Mouse (Mus musculus): ENCODE data around the gene Cish. TPM values are rescaled to one million over a fixed set of nuclear protein-coding genes. Genes with fewer than 3 reads are reported as not detected.
A peak's percentile ranks its signal among the peaks of the same experiment; 100 is the strongest.
"Not testable (repeated sequence)": the region's sequence is repeated elsewhere in the genome, so short reads cannot be mapped to it uniquely, and the experiment has no call there.

Gene Cish
- total RNA-seq, 2 experiments from 2014 or later = 25.7 to 113 TPM

DNA sequence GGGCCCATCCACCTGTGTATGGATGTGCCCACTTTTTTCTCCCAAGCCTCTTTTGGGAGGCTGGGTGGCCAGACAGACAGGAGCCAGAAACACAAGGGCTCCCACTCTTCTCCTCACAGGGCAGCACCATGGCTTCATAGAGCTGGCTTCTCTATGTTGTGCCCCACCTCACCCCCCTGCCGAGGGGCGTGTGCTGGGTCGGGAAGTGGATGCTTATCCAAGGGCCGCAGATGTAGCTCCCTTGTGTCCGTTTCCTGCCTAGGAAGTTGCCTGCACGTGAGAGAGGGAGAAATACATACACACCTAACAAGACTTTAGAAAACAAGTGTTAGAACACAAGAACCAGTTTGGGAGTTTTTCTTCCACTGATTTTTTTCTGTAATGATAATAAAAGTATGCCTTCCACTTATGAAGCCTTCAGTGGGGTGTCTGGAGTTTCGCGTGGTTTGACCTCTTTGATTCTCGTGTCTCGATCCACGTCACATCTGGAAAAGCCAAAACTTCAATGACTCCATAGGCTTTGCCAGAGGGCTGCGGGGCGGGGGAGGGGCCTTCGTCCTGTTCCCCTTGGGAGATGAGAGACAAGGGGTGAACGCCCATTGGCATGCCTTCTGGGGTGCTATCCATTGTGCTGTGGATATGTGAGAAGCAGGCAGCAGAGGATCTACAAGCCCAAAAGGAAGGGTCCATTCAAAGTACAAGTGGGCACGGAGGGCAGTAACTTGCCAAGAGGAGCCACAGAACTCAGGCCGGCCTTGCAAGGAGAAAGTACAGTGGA lies 5.9 kb downstream of the Cish start:
- intact Hi-C loops (cut with DNase I) = no loop called here
- peak overlapping the region; percentile 40 for H3K27ac ChIP-seq
- no peak overlapping the region for H3K4me3 ChIP-seq
- no peak for TF ChIP-seq CTCF (IDR thresholded peaks at IDR 0.05)
- no peak for DNase-seq

DNA sequence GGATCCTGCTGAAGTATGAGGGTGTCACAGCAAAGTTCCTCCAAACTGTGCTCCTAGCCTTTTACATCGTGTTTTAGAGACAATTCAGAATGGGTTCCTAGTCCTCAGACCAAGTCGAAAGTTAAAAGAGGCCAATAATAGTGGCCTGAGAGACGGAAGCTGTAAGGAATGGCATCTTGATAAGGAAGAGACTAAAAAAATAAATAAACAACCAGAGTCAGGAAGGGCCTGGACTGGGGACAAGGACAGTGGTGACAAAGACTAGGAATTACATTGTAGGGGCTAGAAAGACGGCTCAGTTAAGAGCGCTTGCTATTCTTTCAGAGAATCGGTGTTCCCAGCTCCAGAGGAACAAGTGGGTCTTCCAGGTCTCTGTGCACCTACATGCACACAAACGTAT lies 6.8 kb downstream of the Cish start:
- Histone ChIP-seq H3K27ac (no peak overlapping the region), H3K4me3 (no peak overlapping the region)
- no peak for DNase-seq
- TF ChIP-seq CTCF (IDR thresholded peaks at IDR 0.05) = no peak
- intact Hi-C loops (cut with DNase I) = no loop called here

DNA sequence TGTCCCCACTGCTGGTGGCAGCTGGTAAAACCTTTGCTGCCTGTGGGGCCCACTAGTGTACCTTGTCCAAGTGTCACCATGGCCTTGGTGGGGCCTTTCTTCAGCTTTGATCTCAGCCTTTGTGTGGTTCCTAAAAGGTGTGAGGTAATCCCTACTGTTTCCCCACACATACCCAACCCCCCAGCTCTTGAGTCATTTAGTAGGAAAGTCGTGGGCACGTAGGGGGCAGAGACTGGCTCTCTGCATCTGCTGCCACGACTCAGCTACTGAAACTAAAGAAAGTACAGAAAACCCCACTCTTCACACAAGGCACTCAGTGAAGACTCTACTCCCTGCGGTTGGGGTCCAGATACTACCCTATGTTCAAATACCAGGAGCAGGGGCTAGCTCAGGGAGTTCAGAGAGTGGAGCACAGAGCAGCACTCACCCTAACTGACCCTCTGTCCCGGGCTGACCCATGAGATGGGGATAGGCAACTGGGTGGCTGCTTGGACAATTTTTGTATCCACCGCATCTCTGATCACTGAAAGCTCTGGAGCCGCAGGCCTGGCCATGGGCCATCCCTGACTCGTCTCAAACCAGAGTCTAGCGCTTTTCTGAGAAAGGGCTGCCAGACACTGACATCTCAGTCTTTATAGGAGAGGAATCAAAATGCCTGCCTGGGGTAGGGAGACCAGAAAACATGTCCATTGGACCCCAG lies 7.4 kb downstream of the Cish start:
- no peak for DNase-seq
- Histone ChIP-seq H3K27ac (peak overlapping the region; percentile 4), H3K4me3 (no peak overlapping the region)
- TF ChIP-seq CTCF (IDR thresholded peaks at IDR 0.05) = no peak
- intact Hi-C loops (cut with DNase I) = no loop called here

DNA sequence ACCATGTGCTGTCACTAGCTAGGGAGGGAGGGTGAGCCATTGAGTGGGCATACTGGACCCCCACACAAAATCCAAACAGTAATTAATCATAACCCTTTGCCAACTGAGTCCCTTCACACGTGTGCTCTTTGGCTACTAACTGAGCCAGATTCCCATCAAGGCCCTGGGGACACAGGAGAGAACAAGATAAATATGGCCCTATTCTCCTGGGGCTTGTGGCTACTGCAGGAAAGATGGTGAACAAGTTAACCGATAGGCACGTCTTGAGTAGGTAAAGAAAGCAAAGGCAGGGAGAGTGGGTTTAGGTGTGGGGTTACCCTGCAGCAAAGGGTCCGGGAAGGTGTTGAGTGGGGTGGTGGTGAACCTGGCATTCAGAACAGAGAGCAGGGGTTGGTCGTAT lies 8.1 kb downstream of the Cish start:
- intact Hi-C loops (cut with DNase I) = no loop called here
- no peak for DNase-seq
- Histone ChIP-seq H3K4me3 (no peak overlapping the region), H3K27ac (peak overlapping the region; percentile 85; the same call in 1 of the 2 replicates)
- TF ChIP-seq CTCF (IDR thresholded peaks at IDR 0.05) = no peak

DNA sequence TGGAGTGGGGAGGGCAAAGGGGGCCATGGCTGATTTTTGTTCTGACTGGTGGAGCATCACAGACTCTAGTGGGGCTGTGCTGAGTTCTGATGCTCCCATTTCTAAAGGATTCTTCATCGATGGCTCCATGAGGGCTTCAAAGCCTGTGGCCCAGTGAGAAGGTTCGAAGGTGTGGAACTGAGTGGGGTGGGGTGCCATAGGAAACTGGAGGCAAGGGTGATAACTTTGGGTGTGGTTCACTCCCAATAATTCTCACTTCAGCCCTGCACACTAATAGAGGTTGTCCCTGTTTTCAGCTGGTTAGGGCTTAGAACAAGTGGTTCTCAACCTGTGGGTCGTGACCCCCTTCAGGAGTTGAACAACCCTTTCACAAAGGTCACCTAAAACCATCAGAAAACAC lies 8.6 kb downstream of the Cish start:
- intact Hi-C loops (cut with DNase I) = no loop called here
- TF ChIP-seq CTCF (IDR thresholded peaks at IDR 0.05) = no peak
- Histone ChIP-seq H3K4me3 (no peak overlapping the region), H3K27ac (peak overlapping the region; percentile 85)
- DNase-seq = no peak

DNA sequence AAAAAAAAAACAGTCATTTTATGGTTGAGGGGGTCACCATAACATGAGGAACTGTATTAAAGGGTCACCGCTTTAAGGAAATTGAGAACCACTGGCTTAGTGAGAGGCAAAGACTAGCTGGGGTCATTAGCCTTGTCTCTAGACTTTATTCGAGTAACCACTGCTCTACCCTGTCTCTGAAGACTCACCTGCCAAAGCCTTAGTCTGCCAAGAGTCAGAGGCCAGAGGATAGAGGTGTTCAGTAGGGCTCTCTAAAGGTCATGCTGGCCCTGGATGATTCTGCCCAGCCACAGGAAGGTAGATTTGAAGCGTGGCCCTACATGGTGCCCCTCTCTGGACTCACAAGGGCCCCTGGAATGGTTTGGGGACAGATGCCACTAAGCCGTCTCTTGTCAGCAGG lies 9.2 kb downstream of the Cish start:
- Histone ChIP-seq H3K27ac (peak overlapping the region; percentile 85), H3K4me3 (no peak overlapping the region)
- DNase-seq = no peak
- intact Hi-C loops (cut with DNase I) = no loop called here
- no peak for TF ChIP-seq CTCF (IDR thresholded peaks at IDR 0.05)

DNA sequence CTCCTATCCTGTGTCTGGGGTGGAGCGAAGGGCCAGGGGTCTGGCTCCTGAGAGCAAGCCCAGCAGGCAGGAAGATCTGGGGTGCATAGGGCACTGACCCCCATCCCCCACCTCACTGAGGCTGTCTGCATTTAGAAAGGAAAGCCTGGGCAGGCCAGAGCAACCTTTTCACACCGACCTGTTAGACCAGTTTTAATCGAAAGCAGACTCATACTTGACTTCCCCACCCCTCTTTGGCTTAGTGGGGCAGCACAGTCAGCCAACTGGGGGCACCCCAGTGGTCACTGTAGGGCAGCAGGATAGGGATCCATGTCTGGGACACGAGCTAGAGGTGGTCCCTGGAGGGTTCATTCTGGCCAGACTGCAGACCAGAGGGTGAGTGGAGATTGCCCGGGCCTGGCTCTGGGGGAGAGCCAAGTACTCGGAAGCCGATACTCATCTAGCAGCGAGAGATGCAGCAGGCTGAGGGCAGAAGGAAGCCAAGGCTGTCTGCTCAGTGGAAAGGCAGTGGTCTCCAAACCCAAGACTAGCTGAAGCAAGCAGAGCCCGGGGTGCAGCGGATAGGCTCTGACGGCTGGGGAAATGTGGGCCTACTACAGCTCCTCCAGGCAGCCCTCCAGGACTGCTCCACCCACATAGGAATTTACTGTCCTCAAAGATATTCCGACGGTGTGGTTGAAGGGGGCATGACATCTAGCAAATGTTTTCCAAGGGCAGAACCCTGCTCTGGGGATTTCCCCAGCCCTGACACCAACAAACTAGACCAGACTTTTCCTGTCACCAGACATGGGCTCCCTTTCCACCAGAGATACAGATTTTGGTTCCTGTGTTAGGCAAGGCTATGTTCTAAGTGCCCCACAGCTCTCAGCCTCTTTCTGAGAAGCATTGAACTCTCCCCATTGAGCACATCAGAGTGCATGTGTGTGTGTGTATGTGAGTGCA lies 10.0 kb downstream of the Cish start:
- TF ChIP-seq CTCF (IDR thresholded peaks at IDR 0.05) = no peak
- intact Hi-C loops (cut with DNase I) = no loop called here
- H3K27ac ChIP-seq = peak overlapping the region; percentile 85
- DNase-seq = peak; percentile 81
- H3K4me3 ChIP-seq = peak overlapping the region; percentile 13; the same call in 1 of the 2 replicates

DNA sequence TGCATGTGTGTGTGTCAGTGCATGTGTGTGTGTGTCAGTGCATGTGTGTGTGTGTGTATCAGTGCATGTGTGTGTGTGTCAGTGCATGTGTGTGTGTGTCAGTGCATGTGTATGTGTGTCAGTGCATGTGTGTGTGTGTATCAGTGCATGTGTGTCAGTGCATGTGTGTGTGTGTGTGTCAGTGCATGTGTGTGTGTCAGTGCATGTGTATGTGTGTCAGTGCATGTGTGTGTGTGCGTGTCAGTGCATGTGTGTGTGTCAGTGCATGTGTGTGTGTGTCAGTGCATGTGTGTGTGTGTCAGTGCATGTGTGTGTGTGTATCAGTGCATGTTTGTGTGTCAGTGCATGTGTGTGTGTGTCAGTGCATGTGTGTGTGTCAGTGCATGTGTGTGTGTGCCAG lies 10.8 kb downstream of the Cish start:
- intact Hi-C loops (cut with DNase I); H3K27ac ChIP-seq; DNase-seq: not testable (repeated sequence)

DNA sequence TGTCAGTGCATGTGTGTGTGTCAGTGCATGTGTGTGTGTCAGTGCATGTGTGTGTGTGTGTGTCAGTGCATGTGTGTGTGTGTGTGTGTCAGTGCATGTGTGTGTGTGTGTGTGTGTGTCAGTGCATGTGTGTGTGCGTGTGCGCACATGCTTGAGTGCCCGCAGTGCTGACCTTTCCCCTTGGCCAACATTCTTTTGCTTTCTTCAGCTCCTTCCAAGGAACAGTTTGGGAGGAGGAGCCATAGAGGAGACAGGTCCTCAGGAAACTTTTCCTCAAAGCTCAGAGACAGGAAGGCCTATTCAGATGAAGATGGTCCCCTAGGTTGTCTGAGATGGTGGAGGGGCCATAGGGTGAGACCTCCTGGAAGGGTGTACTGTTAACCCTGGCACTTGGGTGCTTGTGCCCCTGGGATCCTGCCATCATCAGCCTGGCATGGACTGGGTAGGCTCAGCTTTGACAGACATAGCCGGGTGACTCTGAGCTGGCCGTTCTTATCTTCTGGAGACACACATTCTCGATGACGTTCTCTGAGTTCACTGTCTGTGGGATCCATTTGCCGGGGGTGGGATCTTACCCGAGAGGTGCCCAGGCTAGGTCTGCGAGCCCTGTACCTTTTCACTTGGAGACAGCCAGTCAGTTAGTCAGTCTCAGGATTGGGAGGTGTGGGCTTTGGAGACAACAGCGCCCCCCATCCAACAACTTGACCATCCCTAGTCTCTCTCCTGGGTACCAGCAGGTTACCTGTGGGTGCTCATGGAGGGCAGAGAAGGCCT lies 11.5 kb downstream of the Cish start:
- peak; percentile 66 for DNase-seq
- H3K27ac ChIP-seq = peak overlapping the region; percentile 94
- no peak for TF ChIP-seq CTCF (IDR thresholded peaks at IDR 0.05)
- peak overlapping the region; percentile 33 for H3K4me3 ChIP-seq
- intact Hi-C loops (cut with DNase I) = no loop called here

More for the DNA sequence above, 10.8 kb downstream of the Cish start:
- H3K4me3 ChIP-seq = not testable (repeated sequence)

DNA sequence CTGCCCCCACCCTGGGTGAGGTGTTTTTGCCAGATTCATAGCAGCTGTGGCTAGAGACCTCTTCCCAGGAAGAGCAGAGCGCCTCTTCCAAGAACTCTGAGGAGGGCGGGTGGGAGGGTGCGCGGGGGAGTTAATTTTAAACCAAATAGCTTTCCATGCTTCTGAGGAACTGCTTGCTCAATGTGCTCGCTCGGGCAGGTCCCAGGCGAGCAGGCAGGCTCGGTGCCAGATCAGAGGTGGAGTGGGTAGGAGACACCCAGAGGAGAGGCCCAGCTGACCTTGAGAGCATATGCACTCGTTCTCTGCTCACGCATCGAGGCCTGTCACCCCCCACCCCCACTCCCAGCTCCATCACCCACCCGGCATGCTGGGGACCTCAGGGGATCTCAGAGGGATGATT lies 12.1 kb downstream of the Cish start:
- TF ChIP-seq CTCF (IDR thresholded peaks at IDR 0.05) = no peak
- Histone ChIP-seq H3K4me3 (peak overlapping the region; percentile 33), H3K27ac (peak overlapping the region; percentile 94)
- intact Hi-C loops (cut with DNase I) = loop anchor here (1.0 kb wide), 1 partner anchor 16 kb away; no protein-coding TSS in a partner anchor
- DNase-seq = peak; percentile 96

DNA sequence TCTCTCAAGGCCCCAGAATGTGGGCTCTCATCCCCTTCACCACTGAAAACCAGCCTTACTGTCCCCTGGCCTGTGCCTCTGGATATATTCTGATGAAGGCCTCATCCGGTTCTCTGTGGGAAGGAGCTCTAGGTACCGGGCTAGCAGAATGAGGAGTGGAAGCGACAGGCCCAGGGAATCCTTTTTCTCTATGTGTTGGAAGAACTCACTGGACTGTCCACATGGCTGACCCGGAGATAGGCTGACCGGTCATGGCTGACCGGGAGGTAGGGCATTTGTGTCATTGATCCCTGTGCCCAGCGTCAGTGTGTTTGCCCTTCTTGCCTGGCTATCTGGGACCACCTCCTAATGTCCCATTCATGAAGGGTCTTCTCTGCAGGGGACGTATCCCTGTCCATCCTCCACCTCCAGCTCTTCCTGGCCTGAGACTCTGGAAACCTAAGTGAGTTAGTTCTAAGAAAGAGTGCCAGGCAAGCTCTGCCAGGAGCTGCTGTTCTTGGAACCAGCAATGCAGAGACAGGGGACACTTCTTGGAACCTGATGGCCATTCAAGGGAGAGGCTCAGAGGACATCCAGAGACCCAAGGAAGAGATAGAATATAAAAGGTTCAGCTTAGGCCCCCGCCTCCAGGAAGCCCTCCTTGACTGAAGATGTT lies 12.6 kb downstream of the Cish start:
- H3K4me3 ChIP-seq = 0 out of 2 replicates have a peak overlapping the region, but pooled peaks have one; percentile 13
- intact Hi-C loops (cut with DNase I) = loop anchor here (1.0 kb wide), 1 partner anchor 16 kb away; no protein-coding TSS in a partner anchor
- H3K27ac ChIP-seq = peak overlapping the region; percentile 94
- DNase-seq = peak; percentile 79
- TF ChIP-seq CTCF (IDR thresholded peaks at IDR 0.05) = no peak
